Mouse (Mus musculus) testis, postnatal 14 days (tissue): ENCODE data around the gene 4930558K02Rik.

Source experiments
- DNase-seq: peaks from one replicate; pipeline ENCODE4 v3.0.0; 2021; ENCODE audit warnings: low spot score

The 4930558K02Rik gene

DNA sequence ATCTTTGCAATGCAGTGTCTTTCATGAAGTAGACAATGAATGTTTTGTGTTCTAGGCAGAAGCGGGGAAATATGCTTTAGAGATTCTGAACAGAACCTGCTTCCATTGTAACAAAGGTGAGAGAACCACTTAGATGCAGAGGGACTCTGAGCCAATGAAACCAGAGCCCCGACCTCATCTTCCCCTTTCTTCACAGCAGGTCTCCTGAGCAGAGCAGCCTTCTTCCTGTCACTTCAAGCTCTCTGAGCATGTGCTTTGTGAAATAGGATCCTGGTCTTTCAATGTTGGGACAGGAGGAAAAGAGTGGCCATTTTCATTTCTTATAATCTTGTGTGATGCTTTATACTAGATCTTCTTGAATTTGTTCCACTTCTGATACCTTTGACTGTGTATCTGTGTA is 79.3 kb downstream of the 4930558K02Rik start:
- no peak for DNase-seq

DNA sequence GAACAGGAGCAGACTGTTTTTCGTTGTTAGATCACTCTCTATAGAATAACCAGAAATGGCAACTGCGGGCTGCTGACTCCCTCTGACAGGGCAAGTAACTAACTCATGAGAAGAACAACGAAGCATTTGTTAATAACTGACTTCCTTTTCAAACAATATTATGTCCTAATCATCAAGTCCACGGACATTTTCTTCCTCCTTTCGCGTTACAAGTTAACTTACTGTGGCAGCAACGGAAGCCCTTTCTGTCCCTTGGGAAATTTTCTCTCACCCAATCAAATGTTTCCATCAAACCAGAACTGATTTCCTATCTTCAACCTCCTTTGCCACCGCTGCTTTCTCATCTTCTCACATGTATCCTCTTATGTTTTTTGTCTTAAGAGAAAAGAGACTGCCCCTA is 82.2 kb downstream of the 4930558K02Rik start:
- DNase-seq = no peak

DNA sequence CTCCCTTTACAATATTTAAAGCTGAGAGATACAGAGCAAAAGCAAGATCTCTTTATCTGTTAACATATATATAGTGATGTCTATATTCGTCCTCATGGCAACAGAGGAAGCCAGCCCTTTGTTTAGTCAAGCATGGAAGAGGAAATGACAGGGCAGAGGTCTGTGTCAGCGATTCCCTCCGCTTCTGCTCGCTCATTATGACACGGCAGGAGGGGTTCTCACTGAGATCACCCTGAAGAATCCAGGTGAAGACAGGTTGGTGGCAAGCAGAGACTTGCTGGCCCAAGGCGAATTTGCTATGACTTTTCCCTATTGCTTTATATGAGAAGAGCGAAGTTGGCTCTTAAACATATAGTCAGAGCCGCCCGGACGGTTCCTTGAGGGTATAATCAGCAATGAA is 83.3 kb downstream of the 4930558K02Rik start:
- DNase-seq = no peak

DNA sequence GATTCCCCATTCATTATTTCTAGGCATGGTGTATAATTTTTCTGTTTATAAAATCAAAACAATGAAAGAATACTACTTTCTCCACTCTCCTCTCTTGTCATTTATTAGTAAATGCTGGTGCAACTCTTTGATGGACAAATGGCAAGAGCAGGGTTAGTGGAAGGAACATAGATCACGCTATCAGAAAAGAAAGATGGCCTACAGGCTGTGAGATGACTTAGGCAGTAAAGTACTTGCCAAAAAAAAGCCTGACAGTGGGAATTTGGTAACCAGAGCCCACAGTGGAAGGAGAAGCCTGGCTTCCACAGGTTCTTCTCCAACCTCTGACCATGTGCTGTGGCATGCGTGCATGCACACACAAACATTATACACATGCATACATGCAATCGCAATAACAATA is 84.4 kb downstream of the 4930558K02Rik start:
- DNase-seq = no peak

DNA sequence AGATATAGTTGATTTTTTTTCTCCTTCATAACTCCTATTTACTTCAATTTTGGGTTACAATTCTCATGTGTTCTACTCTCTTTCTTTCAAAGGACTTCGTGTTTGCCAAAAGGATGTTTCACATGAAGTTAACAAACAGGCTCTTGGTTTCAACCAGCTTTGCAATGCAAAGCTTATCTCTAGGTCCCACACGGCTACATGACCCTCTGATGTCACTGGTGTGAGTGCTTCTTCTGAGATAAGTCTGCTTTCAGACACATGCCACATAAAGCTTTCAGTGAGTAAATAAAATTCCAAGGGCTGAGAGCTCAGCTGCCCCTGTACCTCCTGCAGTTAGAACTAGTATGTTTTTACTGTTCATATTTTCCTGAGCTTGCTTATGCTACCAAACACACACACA is 84.9 kb downstream of the 4930558K02Rik start:
- DNase-seq = no peak

DNA sequence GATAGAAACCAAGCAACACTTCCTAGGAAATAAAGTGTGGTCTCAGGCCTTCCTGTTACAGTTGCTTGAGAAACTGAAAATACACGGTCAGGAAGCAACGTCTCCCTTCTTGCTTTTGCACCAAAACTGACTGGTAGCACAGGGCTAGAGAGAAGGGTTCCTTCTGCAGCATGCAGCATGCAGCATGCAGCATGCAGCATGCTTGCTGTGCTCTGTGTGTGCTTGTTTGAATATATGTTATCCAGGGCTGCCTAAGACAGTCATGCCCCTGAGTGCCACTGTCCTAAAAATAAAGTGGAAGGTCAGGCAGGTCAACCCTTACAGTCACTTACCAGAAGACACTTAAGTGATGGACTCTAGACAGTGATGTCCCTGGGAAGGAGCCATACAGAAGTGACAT is 85.3 kb downstream of the 4930558K02Rik start:
- DNase-seq = no peak
